Mouse (Mus musculus): ENCODE measurements around the gene Mphosph9. TPM values are rescaled to one million over a fixed set of nuclear protein-coding genes. Genes with fewer than 3 reads are reported as not detected.

Mphosph9 gene
- total and polyA plus RNA-seq, 3 experiments, result 5.6 to 9.8 (median 8.0) TPM

- no peak overlapping the region for H3K4me2 ChIP-seq (ENCODE audit: insufficient read depth, low read depth, poor library complexity, severe bottlenecking)
- no peak overlapping the region for H3K27ac ChIP-seq (ENCODE audit: insufficient read depth, low read depth)
- no peak overlapping the region for H3K4me3 ChIP-seq (replicated peaks in 1 of 3; ENCODE audit: low read depth in 2 of 3, low read length in 2 of 3, poor library complexity in 1 of 3)
- peaks cover 28 to 85% of the 10 kb centered on the region in 2 experiments for H3K36me3 ChIP-seq (replicated peaks in 1 of 2; ENCODE audit: control insufficient read depth in 1 of 2, insufficient read depth in 1 of 2, low read length in 1 of 2)
- H3K27me3 ChIP-seq (replicated peaks), result no peaks in the 10 kb centered on the region
- H3K79me2 ChIP-seq (replicated peaks; ENCODE audit: control insufficient read depth, extremely low read depth, insufficient read depth, poor library complexity, severe bottlenecking), result no peaks in the 10 kb centered on the region
- no peaks in the 10 kb centered on the region for H3K4me1 ChIP-seq (ENCODE audit: control insufficient read depth in 1 of 2, insufficient read depth in 2 of 2)
- no peak for TF ChIP-seq ELF1 (IDR thresholded peaks at IDR 0.05; ENCODE audit: low read depth, low read length)
- TF ChIP-seq CTCF (conservative IDR thresholded peaks at IDR 0.05 in 1 of 2, IDR thresholded peaks at IDR 0.05 in 1 of 2; ENCODE audit: low read depth in 2 of 2, low read length in 2 of 2), result peak in 1 of 2 experiments; percentile 13; a peak in 1 of 4 replicates
- TF ChIP-seq MAZ (IDR thresholded peaks at IDR 0.05; ENCODE audit: low read depth, low read length), result no peak
- dilution Hi-C loops (cut with MboI; ENCODE audit: extremely low pct_ligation_motif_present, extremely low pct_unique_long_range_greater_than_20kb, low sequenced_read_pairs) (no loop called here), in situ Hi-C loops (cut with MboI; ENCODE audit: low pct_ligation_motif_present, low pct_unique_long_range_greater_than_20kb, low sequenced_read_pairs) (no loop called here)
- no peak overlapping the region for H3K9ac ChIP-seq (ENCODE audit: insufficient read depth, low read depth)
- no peak for DNase-seq (ENCODE audit: extremely low read depth)
- H3K9me3 ChIP-seq (replicated peaks; ENCODE audit: low read length), result peaks cover 6% of the 10 kb centered on the region
Observed at GRCm38 (mm10) chr5:124259133-124259532, 68.6 kb downstream of the Mphosph9 start.

GRCm38 (mm10) chr5:124258026-124258425, 69.7 kb downstream of the Mphosph9 start:
- H3K4me3 ChIP-seq (replicated peaks in 1 of 3; ENCODE audit: low read depth in 2 of 3, low read length in 2 of 3, poor library complexity in 1 of 3), result no peak overlapping the region
- TF ChIP-seq SMC3 (IDR thresholded peaks at IDR 0.05; ENCODE audit: low read depth, low read length), result no peak
- TF ChIP-seq UBTF (IDR thresholded peaks at IDR 0.05; ENCODE audit: low read depth, low read length), result no peak
- no peak for TF ChIP-seq ZMIZ1 (IDR thresholded peaks at IDR 0.05; ENCODE audit: low read depth, low read length)
- TF ChIP-seq JUN (IDR thresholded peaks at IDR 0.05; ENCODE audit: insufficient read depth, low read depth, low read length), result no peak
- no peak for TF ChIP-seq NRF1 (IDR thresholded peaks at IDR 0.05; ENCODE audit: low read depth, low read length)
- no peak overlapping the region for H3K4me2 ChIP-seq (ENCODE audit: insufficient read depth, low read depth, poor library complexity, severe bottlenecking)
- H3K9me3 ChIP-seq (replicated peaks; ENCODE audit: low read length), result peaks cover 6% of the 10 kb centered on the region
- no peak overlapping the region for H3K9ac ChIP-seq (ENCODE audit: insufficient read depth, low read depth)
- in situ Hi-C loops (cut with MboI; ENCODE audit: low pct_ligation_motif_present, low pct_unique_long_range_greater_than_20kb, low sequenced_read_pairs), result no loop called here
- no peak for DNase-seq (ENCODE audit: extremely low read depth)
- H3K79me2 ChIP-seq (replicated peaks; ENCODE audit: control insufficient read depth, extremely low read depth, insufficient read depth, poor library complexity, severe bottlenecking), result no peaks in the 10 kb centered on the region
- H3K27me3 ChIP-seq (replicated peaks), result no peaks in the 10 kb centered on the region
- dilution Hi-C loops (cut with MboI; ENCODE audit: extremely low pct_ligation_motif_present, extremely low pct_unique_long_range_greater_than_20kb, low sequenced_read_pairs), result no loop called here
- H3K27ac ChIP-seq (ENCODE audit: insufficient read depth, low read depth), result no peak overlapping the region
- peaks cover 31 to 86% of the 10 kb centered on the region in 2 experiments for H3K36me3 ChIP-seq (replicated peaks in 1 of 2; ENCODE audit: control insufficient read depth in 1 of 2, insufficient read depth in 1 of 2, low read length in 1 of 2)
- no peaks in the 10 kb centered on the region for H3K4me1 ChIP-seq (ENCODE audit: control insufficient read depth in 1 of 2, insufficient read depth in 2 of 2)

- no peaks in the 10 kb centered on the region; the same call in 1 of the 2 replicates for H3K79me2 ChIP-seq (replicated peaks; ENCODE audit: control insufficient read depth, extremely low read depth, insufficient read depth, poor library complexity, severe bottlenecking)
- peaks cover 25 to 68% of the 10 kb centered on the region in 2 experiments for H3K36me3 ChIP-seq (replicated peaks in 1 of 2; ENCODE audit: control insufficient read depth in 1 of 2, insufficient read depth in 1 of 2, low read length in 1 of 2)
- H3K4me3 ChIP-seq (replicated peaks in 1 of 3; ENCODE audit: low read depth in 2 of 3, low read length in 2 of 3, poor library complexity in 1 of 3), result no peak overlapping the region
- in situ Hi-C loops (cut with MboI; ENCODE audit: low pct_ligation_motif_present, low pct_unique_long_range_greater_than_20kb, low sequenced_read_pairs), result no loop called here
- H3K27me3 ChIP-seq (replicated peaks), result no peaks in the 10 kb centered on the region
- peaks cover 3% of the 10 kb centered on the region in 2 experiments for H3K4me1 ChIP-seq (ENCODE audit: control insufficient read depth in 1 of 2, insufficient read depth in 2 of 2)
- H3K27ac ChIP-seq (ENCODE audit: insufficient read depth, low read depth), result no peak overlapping the region
- no peak overlapping the region for H3K9ac ChIP-seq (ENCODE audit: insufficient read depth, low read depth)
- no peak for DNase-seq (ENCODE audit: extremely low read depth)
- peaks cover 6% of the 10 kb centered on the region for H3K9me3 ChIP-seq (replicated peaks; ENCODE audit: low read length)
- H3K4me2 ChIP-seq (ENCODE audit: insufficient read depth, low read depth, poor library complexity, severe bottlenecking), result no peak overlapping the region
- no peak for TF ChIP-seq BHLHE40 (IDR thresholded peaks at IDR 0.05; ENCODE audit: low read depth, low read length)
- no peak for TF ChIP-seq MAFK (IDR thresholded peaks at IDR 0.05; ENCODE audit: insufficient replicate concordance, low read length)
- no peak for TF ChIP-seq CHD2 (IDR thresholded peaks at IDR 0.05; ENCODE audit: low read length)
- no peak for TF ChIP-seq GABPA (IDR thresholded peaks at IDR 0.05; ENCODE audit: insufficient replicate concordance, low read depth, low read length)
- TF ChIP-seq EP300 (IDR thresholded peaks at IDR 0.05; ENCODE audit: low read length), result no peak
- TF ChIP-seq JUN (IDR thresholded peaks at IDR 0.05; ENCODE audit: insufficient read depth, low read depth, low read length), result no peak
- TF ChIP-seq USF2 (conservative IDR thresholded peaks at IDR 0.05; ENCODE audit: low read depth, low read length), result no peak
- TF ChIP-seq JUND (conservative IDR thresholded peaks at IDR 0.05; ENCODE audit: low read depth, low read length), result no peak
- TF ChIP-seq POLR2AphosphoS2 (IDR thresholded peaks at IDR 0.05; ENCODE audit: low read depth, low read length), result no peak
- no peak for TF ChIP-seq TCF12 (IDR thresholded peaks at IDR 0.05; ENCODE audit: low read depth, low read length)
- no peak for TF ChIP-seq ZNF384 (IDR thresholded peaks at IDR 0.05; ENCODE audit: low read depth, low read length)
- no peak for TF ChIP-seq USF1 (IDR thresholded peaks at IDR 0.05; ENCODE audit: low read depth, low read length)
- no peak for TF ChIP-seq ELF1 (IDR thresholded peaks at IDR 0.05; ENCODE audit: low read depth, low read length)
- no peak for TF ChIP-seq ETS1 (conservative IDR thresholded peaks at IDR 0.05; ENCODE audit: low read depth, low read length)
- no peak for TF ChIP-seq MYC (IDR thresholded peaks at IDR 0.05; ENCODE audit: low read depth, low read length)
- no peak for TF ChIP-seq CHD1 (IDR thresholded peaks at IDR 0.05; ENCODE audit: low read depth, low read length)
- TF ChIP-seq UBTF (IDR thresholded peaks at IDR 0.05; ENCODE audit: low read depth, low read length), result no peak
- no peak for TF ChIP-seq NRF1 (IDR thresholded peaks at IDR 0.05; ENCODE audit: low read depth, low read length)
- dilution Hi-C loops (cut with MboI; ENCODE audit: extremely low pct_ligation_motif_present, extremely low pct_unique_long_range_greater_than_20kb, low sequenced_read_pairs), result no loop called here
Observed at GRCm38 (mm10) chr5:124255141-124255540, 72.6 kb downstream of the Mphosph9 start.

Measured in CH12.LX (cell line).